Mouse (Mus musculus) forebrain, embryonic 13.5 days (tissue): Measurements from ENCODE around the gene Gbp10. TPM values are rescaled to one million over a fixed set of nuclear protein-coding genes. Genes with fewer than 3 reads are reported as not detected.

Experiments used
- ATAC-seq: fragments of 200-750 bp; cut with Nextera tagmentation; 2 replicates; pipeline ENCODE4 v1.8.0; 2017
- H3K27ac ChIP-seq: fragments of 300-500 bp; sonication (generic); 2 replicates; pipeline ENCODE4 v1.5.1; 2015; ENCODE audit warnings: inconsistent platforms, mild to moderate bottlenecking, moderate library complexity
- H3K27me3 ChIP-seq: fragments of 300-500 bp; sonication (generic); 2 replicates; pipeline ENCODE4 v1.6.1; 2015; ENCODE audit warnings: mild to moderate bottlenecking, inconsistent platforms
- H3K36me3 ChIP-seq: fragments of 300-500 bp; sonication (generic); 2 replicates; pipeline ENCODE4 v1.6.1; 2015; ENCODE audit warnings: mild to moderate bottlenecking, inconsistent platforms; ENCODE audit not compliant: poor library complexity, severe bottlenecking
- H3K4me1 ChIP-seq: fragments of 300-500 bp; sonication (generic); 2 replicates; pipeline ENCODE4 v1.6.1; 2015; ENCODE audit warnings: inconsistent platforms
- H3K4me2 ChIP-seq: fragments of 300-500 bp; sonication (generic); 2 replicates; pipeline ENCODE4 v1.6.1; 2015; ENCODE audit warnings: inconsistent platforms, mild to moderate bottlenecking, moderate library complexity
- H3K4me3 ChIP-seq: fragments of 300-500 bp; sonication (generic); 2 replicates; pipeline ENCODE4 v1.5.1; 2015; ENCODE audit warnings: mild to moderate bottlenecking, inconsistent platforms
- H3K9ac ChIP-seq: fragments of 300-500 bp; sonication (generic); 2 replicates; pipeline ENCODE4 v1.6.1; 2015; ENCODE audit warnings: mild to moderate bottlenecking, inconsistent platforms
- H3K9me3 ChIP-seq: fragments of 300-500 bp; sonication (generic); replicated peaks from 2 replicates; pipeline ENCODE4 v1.6.1; 2016; ENCODE audit warnings: inconsistent platforms
- polyA plus RNA-seq: library from polyadenylated mRNA; unstranded; fragments of >200 nt; fragmentation: Nextera tagmentation; extraction: Ambion mirVana; gene quantifications from 2 replicates; pipeline ENCODE4 v1.2.1, GENCODE M21; 2015

The Gbp10 gene
- polyA plus RNA-seq, 1 experiment from 2014 or later: 0.62 TPM

- no peaks in the 10 kb centered on the region for H3K4me1 ChIP-seq
- no peaks in the 10 kb centered on the region for H3K27me3 ChIP-seq
- ATAC-seq: no peak
- no peak overlapping the region for H3K4me2 ChIP-seq
- H3K36me3 ChIP-seq: no peaks in the 10 kb centered on the region
- no peaks in the 10 kb centered on the region for H3K9me3 ChIP-seq
- H3K27ac ChIP-seq: no peak overlapping the region
- no peak overlapping the region for H3K9ac ChIP-seq
- no peak overlapping the region for H3K4me3 ChIP-seq
Measured at GRCm38 (mm10) chr5:105181446-105181845, 57.9 kb downstream of the Gbp10 start.

Other genes starting within 250 kb of the Gbp10 start
- gene Gbp9, start 100.0 kb downstream of the Gbp10 start, polyA plus RNA-seq: 0.57 and 0.74 TPM in 2 replicates
- 0.22 and 0.33 TPM in 2 replicates for gene Gbp8, start 100.0 kb downstream of the Gbp10 start, polyA plus RNA-seq
- 0.38 and 0.83 TPM in 2 replicates for gene Gbp4, start 99.9 kb downstream of the Gbp10 start, polyA plus RNA-seq
- gene Gm43302, start 54.2 kb upstream of the Gbp10 start, polyA plus RNA-seq: 0.12 TPM in 1 of 2 replicates, not detected in the other
- gene Gbp6, start 54.2 kb upstream of the Gbp10 start, polyA plus RNA-seq: 0.48 and 0.76 TPM in 2 replicates
- 8.9 and 9.4 TPM in 2 replicates for gene Lrrc8b, start 176.2 kb upstream of the Gbp10 start, polyA plus RNA-seq